Mouse (Mus musculus) lung, adult 2 months (tissue): ENCODE results near the gene Oxsr1.

Experiments
- CTCF ChIP-seq: fragments of 200-500 bp; IDR thresholded peaks from 2 replicates; pipeline ENCODE4 v1.5.1; 2011; ENCODE audit warnings: mild to moderate bottlenecking, low read length, control low read depth; ENCODE audit not compliant: insufficient read depth
- POLR2A ChIP-seq: fragments of 200-500 bp; IDR thresholded peaks from 2 replicates; pipeline ENCODE4 v1.6.1; 2011; ENCODE audit warnings: low read depth, mild to moderate bottlenecking, control low read depth, low read length, borderline replicate concordance; ENCODE audit errors: extremely low read depth

GRCm38 (mm10) chr9:119239274-119239673 is 83.0 kb downstream of the Oxsr1 start:
- TF ChIP-seq POLR2A (no peak), CTCF (no peak)
